Mouse (Mus musculus): ENCODE measurements around the gene A930033H14Rik.

GRCm38 (mm10) chr10:69225471-69225870 lies 12.6 kb upstream of the A930033H14Rik start:
- TF ChIP-seq POLR2A (IDR thresholded peaks at IDR 0.05; ENCODE audit: borderline replicate concordance, extremely low read depth, low read depth, low read length) (no peak), CTCF (IDR thresholded peaks at IDR 0.05; ENCODE audit: insufficient read depth, low read length) (no peak)
